Mouse (Mus musculus): ENCODE results near the gene Tmem212.

GRCm38 (mm10) chr3:27906647-27907209 lies 10.6 kb upstream of the Tmem212 start:
- TF ChIP-seq CEBPB (IDR thresholded peaks at IDR 0.05; ENCODE audit: low read depth) = no peak
- no peak for TF ChIP-seq CTCF (IDR thresholded peaks at IDR 0.05; ENCODE audit: control insufficient read depth, insufficient read depth, insufficient read length)
- TF ChIP-seq MAX (IDR thresholded peaks at IDR 0.05) = no peak
- no peak for TF ChIP-seq MYOG (IDR thresholded peaks at IDR 0.05; ENCODE audit: control insufficient read depth, extremely low read depth, insufficient read length)
- TF ChIP-seq MYOD1 (IDR thresholded peaks at IDR 0.05; ENCODE audit: control insufficient read depth, insufficient read length, low read depth) = no peak

Data from C2C12 (cell line).